15 mouse cellular contexts compared by ENCODE assay signal in genomic region chr10:73216001-73216400, GRCm38 (mm10).
"Had no signal": no experiment of that assay in that cellular context is flagged by ENCODE, and none has a peak within 500 bp of the region (broad histone marks: within the 10 kb centered on the region; RNA-seq: fewer than 3 reads in every experiment).

No protein-coding gene starts in this region.

- H3K27ac ChIP-seq: kidney, embryonic 15.5 days; limb, embryonic 13.5 days; liver, embryonic 14.5 days; neural tube, embryonic 13.5 days; stomach, embryonic 15.5 days had no signal

- H3K4me2 ChIP-seq: kidney, embryonic 15.5 days; limb, embryonic 13.5 days; neural tube, embryonic 13.5 days; stomach, embryonic 15.5 days had no signal

- H3K9me3 ChIP-seq: kidney, embryonic 15.5 days; limb, embryonic 13.5 days; neural tube, embryonic 13.5 days; stomach, embryonic 15.5 days had no signal

- ATAC-seq: lung, postnatal 0 days had no signal

- DNase-seq: kidney, postnatal 14 days; layer of hippocampus, adult 9-11 months; layer of hippocampus, postnatal 36 days; left cerebral cortex, postnatal 4 days; lung, adult 18-20 months; lung, postnatal 36 days; midbrain, embryonic 14.5 days; right cerebral cortex, postnatal 14 days; thymus, postnatal 36 days had no signal

- H3K4me3 ChIP-seq: kidney, embryonic 15.5 days; limb, embryonic 13.5 days; neural tube, embryonic 13.5 days; stomach, embryonic 15.5 days had no signal

- H3K9ac ChIP-seq: kidney, embryonic 15.5 days; limb, embryonic 13.5 days; liver, embryonic 14.5 days; neural tube, embryonic 13.5 days; stomach, embryonic 15.5 days had no signal

- H3K4me1 ChIP-seq: kidney, embryonic 15.5 days; limb, embryonic 13.5 days; neural tube, embryonic 13.5 days; stomach, embryonic 15.5 days had no signal

- H3K27me3 ChIP-seq: kidney, embryonic 15.5 days; limb, embryonic 13.5 days; neural tube, embryonic 13.5 days; stomach, embryonic 15.5 days had no signal

- H3K36me3 ChIP-seq: kidney, embryonic 15.5 days; limb, embryonic 13.5 days; neural tube, embryonic 13.5 days; stomach, embryonic 15.5 days had no signal
